Mouse (Mus musculus): ENCODE data around the gene Slc22a5.

DNA sequence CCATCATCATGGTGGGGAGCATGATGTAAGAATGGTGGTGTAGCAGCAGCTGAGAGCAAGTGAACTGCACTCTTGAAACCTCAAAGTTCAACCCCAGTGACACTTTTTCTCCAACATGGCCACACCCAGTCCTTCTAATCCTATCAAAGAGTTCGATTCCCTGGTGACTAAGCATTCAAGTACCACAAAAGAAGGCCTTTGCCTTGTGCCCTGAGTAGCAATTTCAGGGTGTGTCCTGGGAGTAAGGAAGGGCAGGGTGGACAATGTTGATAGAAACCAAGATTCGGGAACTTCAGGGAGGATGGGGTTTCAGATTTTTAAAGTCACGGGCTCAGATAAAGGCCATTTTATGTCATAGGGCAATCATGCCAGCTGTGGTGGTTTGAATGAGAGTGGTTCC is 38.3 kb upstream of the Slc22a5 start:
- TF ChIP-seq CTCF (IDR thresholded peaks at IDR 0.05) (no peak), EP300 (IDR thresholded peaks at IDR 0.05) (no peak)
